Mouse (Mus musculus) ES-Bruce4 (cell line): ENCODE measurements around the gene Ankrd60. TPM values are rescaled to one million over a fixed set of nuclear protein-coding genes. Genes with fewer than 3 reads are reported as not detected.

Experiments
- H3K27ac ChIP-seq: 2 replicates; pipeline ENCODE4 v1.5.1; 2012; ENCODE audit warnings: low read length, inconsistent platforms; ENCODE audit not compliant: insufficient read depth
- H3K27me3 ChIP-seq: 2 replicates; pipeline ENCODE4 v1.6.1; 2012; ENCODE audit warnings: mild to moderate bottlenecking, low read length, inconsistent platforms; ENCODE audit not compliant: control insufficient read depth, poor library complexity, insufficient read depth, severe bottlenecking
- H3K36me3 ChIP-seq: 2 replicates; pipeline ENCODE4 v1.6.1; 2012; ENCODE audit warnings: inconsistent platforms, mild to moderate bottlenecking, low read length, moderate library complexity; ENCODE audit not compliant: control insufficient read depth, poor library complexity, insufficient read depth, severe bottlenecking
- H3K4me1 ChIP-seq: one replicate; pipeline ENCODE4 v1.8.1; 2011; ENCODE audit warnings: low read length; ENCODE audit not compliant: control insufficient read depth, insufficient read depth
- H3K4me3 ChIP-seq: 2 replicates; pipeline ENCODE4 v1.5.1; 2011; ENCODE audit warnings: low read depth, mild to moderate bottlenecking, low read length
- H3K9ac ChIP-seq: 2 replicates; pipeline ENCODE4 v1.6.1; 2012; ENCODE audit warnings: low read depth, mild to moderate bottlenecking, inconsistent platforms; ENCODE audit not compliant: poor library complexity, severe bottlenecking
- H3K9me3 ChIP-seq: replicated peaks from 2 replicates; pipeline ENCODE4 v1.6.1; 2012; ENCODE audit warnings: mild to moderate bottlenecking, low read length, inconsistent platforms; ENCODE audit not compliant: control insufficient read depth, poor library complexity, insufficient read depth, severe bottlenecking
- CTCF ChIP-seq: IDR thresholded peaks from one replicate; pipeline ENCODE4 v1.8.1; 2011; ENCODE audit warnings: low read depth, low read length
- EP300 ChIP-seq: IDR thresholded peaks from 2 replicates; pipeline ENCODE4 v1.6.1; 2011; ENCODE audit warnings: low read depth, low read length; ENCODE audit not compliant: insufficient read depth
- POLR2A ChIP-seq: IDR thresholded peaks from one replicate; pipeline ENCODE4 v1.8.1; 2011; ENCODE audit warnings: low read length; ENCODE audit not compliant: insufficient read depth
- polyA plus RNA-seq: library from polyadenylated mRNA; stranded (reverse); fragments of >200 nt; gene quantifications from 2 replicates; pipeline ENCODE4 v1.2.4, GENCODE M21; 2011; ENCODE audit warnings: low read depth; ENCODE audit not compliant: missing spikeins, insufficient read depth, insufficient read length

The Ankrd60 gene
- polyA plus RNA-seq, 1 experiment: not detected

DNA sequence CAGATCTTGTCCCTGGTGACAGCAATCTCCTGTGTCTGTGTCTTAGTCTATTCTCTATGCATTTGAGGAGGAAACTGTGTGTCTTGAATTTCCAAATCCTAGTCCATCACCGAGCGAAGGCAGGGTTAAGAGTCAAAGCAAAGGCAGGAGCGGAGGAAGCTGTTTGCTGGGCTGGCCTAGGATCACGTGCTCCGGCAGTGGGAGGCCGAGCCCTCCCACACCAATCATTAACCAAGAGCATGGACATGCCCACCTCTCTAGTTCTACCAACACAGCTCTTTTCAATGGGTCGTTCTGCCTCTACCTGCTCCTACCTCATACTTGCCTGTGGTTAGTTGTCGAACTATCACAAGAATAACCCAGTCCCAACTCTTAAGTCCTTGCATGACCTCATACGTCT, 42.3 kb downstream of the Ankrd60 start:
- Histone ChIP-seq H3K9me3 (no peaks in the 10 kb centered on the region), H3K27me3 (no peaks in the 10 kb centered on the region), H3K9ac (no peak overlapping the region), H3K27ac (no peak overlapping the region), H3K4me1 (no peaks in the 10 kb centered on the region), H3K36me3 (no peaks in the 10 kb centered on the region), H3K4me3 (no peak overlapping the region)
- TF ChIP-seq EP300 (no peak), CTCF (no peak), POLR2A (no peak)

DNA sequence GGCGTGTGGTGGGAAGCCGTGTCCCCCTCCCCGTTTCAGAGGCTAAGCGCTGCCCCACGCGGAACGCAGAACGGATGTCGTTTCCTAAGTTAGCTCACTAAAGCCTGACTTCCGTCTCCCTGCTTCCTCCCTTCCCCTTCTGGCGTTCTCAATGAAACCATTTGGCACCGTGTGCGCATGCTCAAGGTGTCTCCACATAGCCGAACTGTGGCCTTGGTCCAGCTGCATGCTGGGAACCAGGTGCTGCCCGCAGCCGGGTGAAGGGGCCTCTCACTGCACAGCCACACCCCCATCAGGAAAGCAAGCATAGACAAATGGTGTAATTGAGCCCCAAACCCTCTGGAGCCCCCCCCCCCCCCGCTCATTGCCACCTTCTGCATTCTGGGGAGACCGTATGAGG, 42.8 kb downstream of the Ankrd60 start:
- no peak for TF ChIP-seq POLR2A
- TF ChIP-seq EP300: no peak
- no peak for TF ChIP-seq CTCF
- H3K27ac ChIP-seq: no peak overlapping the region
- no peaks in the 10 kb centered on the region for H3K4me1 ChIP-seq
- no peaks in the 10 kb centered on the region for H3K27me3 ChIP-seq
- H3K4me3 ChIP-seq: no peak overlapping the region
- no peaks in the 10 kb centered on the region for H3K36me3 ChIP-seq
- H3K9ac ChIP-seq: no peak overlapping the region
- no peaks in the 10 kb centered on the region for H3K9me3 ChIP-seq

DNA sequence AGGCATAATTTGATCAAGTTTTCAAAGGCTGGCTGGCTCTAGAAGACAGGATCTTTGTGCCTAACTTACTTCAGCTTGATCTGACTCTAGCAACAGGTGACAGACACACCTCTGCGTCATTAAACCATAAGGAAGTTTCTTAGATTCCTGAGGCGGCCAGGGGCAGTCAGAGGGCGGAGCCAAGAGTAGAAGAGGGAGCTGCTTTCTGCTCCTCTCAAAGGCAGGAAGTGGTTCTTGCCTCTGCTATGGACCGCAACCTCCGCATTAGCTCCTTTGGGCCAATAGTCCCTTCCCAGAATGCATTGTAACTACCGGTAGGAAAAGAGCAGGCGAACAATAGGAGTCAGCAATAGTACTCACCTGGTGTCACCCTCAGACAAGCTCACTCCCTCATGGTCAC, 43.6 kb downstream of the Ankrd60 start:
- no peaks in the 10 kb centered on the region for H3K27me3 ChIP-seq
- H3K4me1 ChIP-seq: no peaks in the 10 kb centered on the region
- no peak overlapping the region for H3K4me3 ChIP-seq
- H3K9me3 ChIP-seq: no peaks in the 10 kb centered on the region
- no peak overlapping the region for H3K27ac ChIP-seq
- no peaks in the 10 kb centered on the region for H3K36me3 ChIP-seq
- TF ChIP-seq POLR2A: no peak
- no peak for TF ChIP-seq EP300
- no peak for TF ChIP-seq CTCF
- no peak overlapping the region for H3K9ac ChIP-seq

DNA sequence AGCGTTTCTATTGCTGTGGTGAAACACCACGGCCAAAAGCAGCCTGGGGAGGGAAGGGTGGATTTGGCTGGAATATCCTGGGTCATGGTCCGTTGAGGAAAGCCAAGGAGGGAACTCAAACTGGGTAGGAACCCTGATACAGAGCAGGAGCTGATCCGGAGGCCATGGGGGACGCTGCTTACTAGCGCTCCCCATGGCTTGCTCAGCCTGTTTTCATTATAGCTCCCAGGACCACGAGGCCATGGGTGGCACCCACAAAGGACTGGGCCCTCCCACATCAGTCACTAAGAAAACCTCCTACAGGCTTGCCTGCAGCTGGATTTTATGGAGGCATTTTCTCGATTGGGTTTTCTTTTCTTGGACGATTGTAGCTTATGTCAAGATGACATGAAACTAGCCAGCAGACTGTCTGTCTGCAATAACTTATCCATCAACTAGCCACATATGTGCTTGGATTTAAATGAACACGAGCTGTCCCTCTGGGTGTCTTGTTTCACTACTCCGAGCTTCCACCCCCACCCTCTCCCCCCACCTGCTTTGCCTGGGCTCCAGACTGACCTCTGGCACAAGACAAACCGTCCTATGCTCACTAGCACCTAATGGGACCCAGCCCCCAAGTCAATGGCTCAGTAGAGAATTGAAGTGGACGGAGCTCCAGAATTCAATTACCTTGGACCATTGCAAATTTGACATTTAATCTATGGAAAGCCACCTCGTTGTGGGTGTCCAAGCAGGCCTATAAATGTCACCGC, 45.3 kb downstream of the Ankrd60 start:
- H3K27ac ChIP-seq: no peak overlapping the region
- no peaks in the 10 kb centered on the region for H3K27me3 ChIP-seq
- no peaks in the 10 kb centered on the region for H3K36me3 ChIP-seq
- H3K9ac ChIP-seq: no peak overlapping the region
- no peaks in the 10 kb centered on the region for H3K4me1 ChIP-seq
- TF ChIP-seq EP300: no peak
- no peak for TF ChIP-seq CTCF
- TF ChIP-seq POLR2A: no peak
- no peaks in the 10 kb centered on the region for H3K9me3 ChIP-seq
- H3K4me3 ChIP-seq: no peak overlapping the region

DNA sequence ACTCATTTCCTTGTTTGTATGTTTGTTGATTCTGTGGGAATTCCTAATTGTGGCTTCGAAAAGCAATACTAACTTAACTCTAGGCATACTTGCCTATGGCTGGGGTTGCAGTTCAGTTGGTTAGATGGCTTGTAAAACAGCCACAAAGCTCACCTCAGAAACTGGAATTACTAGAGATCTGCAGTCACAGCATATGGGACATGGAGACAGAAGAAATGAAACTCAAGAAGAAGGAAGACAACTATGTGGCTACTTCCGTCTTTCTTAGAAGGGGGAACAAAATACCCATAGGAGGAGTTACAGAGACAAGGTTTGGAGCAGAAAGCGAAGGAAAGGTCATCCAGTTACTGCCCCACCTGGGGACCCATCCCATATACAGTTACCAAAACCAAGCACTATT, 49.7 kb downstream of the Ankrd60 start:
- Histone ChIP-seq H3K4me1 (no peaks in the 10 kb centered on the region), H3K9ac (no peak overlapping the region), H3K36me3 (no peaks in the 10 kb centered on the region), H3K27me3 (no peaks in the 10 kb centered on the region), H3K27ac (no peak overlapping the region), H3K9me3 (no peaks in the 10 kb centered on the region), H3K4me3 (no peak overlapping the region)
- TF ChIP-seq POLR2A (no peak), EP300 (no peak), CTCF (no peak)

DNA sequence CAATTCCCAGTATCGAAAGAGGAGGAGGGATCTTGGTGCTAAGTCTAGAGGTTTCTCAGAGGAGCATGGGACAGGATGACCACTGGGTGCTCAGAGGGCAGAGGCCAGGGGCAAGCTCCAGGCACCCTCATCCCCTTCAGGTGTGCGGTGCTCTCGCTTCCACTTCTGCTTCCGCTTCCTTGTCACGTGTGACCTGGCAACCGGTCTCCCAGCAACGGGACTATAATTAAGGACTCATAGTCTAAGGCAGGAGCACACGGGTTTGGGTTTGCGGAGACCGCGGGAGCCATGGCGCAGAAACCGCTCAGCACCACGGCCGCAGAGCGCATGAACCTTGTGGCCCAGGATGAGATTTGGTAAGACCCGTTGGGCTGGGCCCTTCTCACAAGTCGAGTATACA, 55.8 kb downstream of the Ankrd60 start, which contains the start of gene 1700021F07Rik:
1700021F07Rik (plus strand) TSS at position 211 of the 400 bp plus-strand sequence.
- H3K4me1 ChIP-seq: no peaks in the 10 kb centered on the region
- no peaks in the 10 kb centered on the region for H3K36me3 ChIP-seq
- TF ChIP-seq CTCF (no peak), EP300 (no peak), POLR2A (no peak)
- no peak within 1 kb of the TSS for H3K9ac ChIP-seq
- no peaks in the 10 kb centered on the region for H3K27me3 ChIP-seq
- no peaks in the 10 kb centered on the region for H3K9me3 ChIP-seq
- H3K27ac ChIP-seq: no peak within 1 kb of the TSS
- no peak within 1 kb of the TSS for H3K4me3 ChIP-seq

Other genes with a start within 250 kb of the Ankrd60 start
- gene 1700021F07Rik, start 55.8 kb downstream of the Ankrd60 start, polyA plus RNA-seq: not detected in 2 replicates
- gene Rab22a, start 81.4 kb upstream of the Ankrd60 start, polyA plus RNA-seq: 21.0 and 27.7 TPM in 2 replicates
- not detected in 2 replicates for gene 1700010B08Rik, start 141.1 kb upstream of the Ankrd60 start, polyA plus RNA-seq
- 56.4 and 58.7 TPM in 2 replicates for gene Vapb, start 159.1 kb upstream of the Ankrd60 start, polyA plus RNA-seq